Mouse (Mus musculus) liver, embryonic 14.5 days (tissue): ENCODE data around the gene Myh2.

Experiments used
- CTCF ChIP-seq: IDR thresholded peaks from 2 replicates; pipeline ENCODE4 v1.5.1; 2016; ENCODE audit warnings: antibody characterized with exemption, low read depth, control low read depth
- EP300 ChIP-seq: IDR thresholded peaks from 2 replicates; pipeline ENCODE4 v1.6.1; 2016; ENCODE audit warnings: antibody characterized with exemption, low read depth

DNA sequence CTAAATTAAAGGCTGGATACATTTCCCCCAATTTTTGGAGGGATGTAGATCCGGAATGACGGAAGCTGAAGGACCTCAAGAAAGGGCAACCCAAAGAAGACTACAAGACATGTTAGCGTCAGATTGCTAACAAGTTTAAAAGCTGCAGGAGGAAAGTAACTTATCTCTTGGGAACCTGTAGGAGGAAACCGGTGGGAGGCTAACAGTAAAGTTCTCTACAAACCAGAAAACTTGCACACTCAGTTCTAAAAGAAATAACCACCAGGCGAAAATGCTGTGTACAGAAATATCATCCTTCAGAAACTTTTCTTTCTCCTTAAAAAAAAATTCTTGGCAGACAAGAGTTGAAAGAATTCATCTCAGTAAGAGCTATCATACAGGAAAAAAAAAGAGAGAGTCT, 58.3 kb downstream of the Myh2 start:
- no peak for TF ChIP-seq EP300
- TF ChIP-seq CTCF, result no peak
